Mouse (Mus musculus): ENCODE results near the gene Arfip2. TPM values are rescaled to one million over a fixed set of nuclear protein-coding genes. Genes with fewer than 3 reads are reported as not detected.
A peak's percentile ranks its signal among the peaks of the same experiment; 100 is the strongest.

Gene Arfip2
- total and polyA plus RNA-seq, 2 experiments from 2014 or later: 62.1 to 84.9 TPM

DNA sequence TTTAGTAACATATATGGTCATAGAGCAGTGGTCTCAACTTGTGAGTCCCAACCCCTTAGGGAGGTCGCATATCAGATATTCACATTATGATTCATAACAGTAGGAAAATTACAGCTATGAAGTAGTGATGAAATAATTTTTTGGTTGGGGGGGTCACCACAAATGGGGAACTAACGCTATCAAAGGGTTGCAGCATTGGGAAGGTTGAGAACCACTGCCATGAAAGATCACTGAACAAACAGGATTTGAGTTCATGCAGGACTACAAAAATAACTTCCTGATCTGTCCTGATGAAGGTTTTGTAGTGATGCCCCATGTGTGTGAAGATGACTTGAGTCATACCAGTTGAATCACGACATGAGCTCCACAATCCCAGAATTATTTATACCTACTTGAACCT is 31.7 kb downstream of the Arfip2 start:
- peaks cover 35% of the 10 kb centered on the region for H3K36me3 ChIP-seq (ENCODE audit: insufficient read depth, low read length)
- no peak overlapping the region for H3K4me2 ChIP-seq (ENCODE audit: low read depth, low read length, poor library complexity, severe bottlenecking)
- H3K4me3 ChIP-seq (ENCODE audit: low read depth, low read length): no peak overlapping the region
- no peak for TF ChIP-seq CTCF (IDR thresholded peaks at IDR 0.05)
- WGBS: 87% methylated on average over 3 of the region's 3 CpGs
- ATAC-seq (ENCODE audit: low FRiP score) (no peak), DNase-seq (ENCODE audit: low spot score) (no peak)
- H3K4me1 ChIP-seq (ENCODE audit: insufficient read depth, low read length): no peaks in the 10 kb centered on the region
- H3K27ac ChIP-seq (ENCODE audit: low read depth, low read length): no peak overlapping the region
- H3K9ac ChIP-seq (replicated peaks; ENCODE audit: low read length, poor library complexity, severe bottlenecking): no peak overlapping the region
- H3K27me3 ChIP-seq (ENCODE audit: insufficient read depth, low read length): no peaks in the 10 kb centered on the region
- no peaks in the 10 kb centered on the region for H3K9me3 ChIP-seq (ENCODE audit: low read length)

DNA sequence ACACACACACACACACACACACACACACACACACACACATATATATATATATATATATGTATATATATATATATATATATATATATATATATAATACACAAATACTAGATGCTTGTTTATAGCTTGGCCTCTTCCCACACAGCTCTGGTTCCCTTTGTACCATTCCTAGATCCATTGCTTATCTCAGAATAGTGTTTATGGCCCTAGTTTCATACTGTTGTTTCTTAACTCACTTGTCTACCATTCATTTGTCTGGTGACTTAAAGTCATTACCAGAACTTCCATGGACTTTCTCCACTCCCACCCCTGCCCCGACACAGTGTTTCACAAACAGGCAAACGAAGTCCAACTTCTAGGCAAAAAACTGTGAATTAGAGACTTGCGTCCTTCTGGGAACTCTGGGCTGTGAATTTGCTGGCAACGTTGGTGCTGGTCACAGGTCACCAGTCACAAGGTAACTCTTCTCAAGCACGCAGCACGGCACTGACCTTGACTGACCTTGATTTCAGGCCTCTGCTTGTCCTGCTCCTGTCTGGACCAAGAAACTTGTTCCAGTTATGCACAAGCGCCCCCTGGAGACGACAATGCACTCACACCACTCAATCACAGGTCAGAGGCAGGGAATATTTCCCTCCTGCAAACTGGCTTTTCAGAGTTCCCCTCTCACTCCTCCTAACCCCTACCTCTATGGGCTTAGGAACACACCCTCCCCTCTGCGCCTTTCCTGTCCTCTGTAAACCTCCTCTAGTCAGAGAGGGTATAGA is 37.2 kb downstream of the Arfip2 start:
- Histone ChIP-seq H3K27me3 (ENCODE audit: insufficient read depth, low read length) (no peaks in the 10 kb centered on the region), H3K36me3 (ENCODE audit: insufficient read depth, low read length) (no peaks in the 10 kb centered on the region), H3K4me3 (ENCODE audit: low read depth, low read length) (no peak overlapping the region), H3K9me3 (ENCODE audit: low read length) (no peaks in the 10 kb centered on the region), H3K9ac (replicated peaks; ENCODE audit: low read length, poor library complexity, severe bottlenecking) (no peak overlapping the region), H3K4me2 (ENCODE audit: low read depth, low read length, poor library complexity, severe bottlenecking) (no peak overlapping the region), H3K4me1 (ENCODE audit: insufficient read depth, low read length) (no peaks in the 10 kb centered on the region), H3K27ac (ENCODE audit: low read depth, low read length) (no peak overlapping the region)
- DNase-seq (ENCODE audit: low spot score) (peak; percentile 62), ATAC-seq (ENCODE audit: low FRiP score) (no peak)
- 36% methylated on average over 9 of the region's 9 CpGs for WGBS
- TF ChIP-seq CTCF (IDR thresholded peaks at IDR 0.05): peak; percentile 73

DNA sequence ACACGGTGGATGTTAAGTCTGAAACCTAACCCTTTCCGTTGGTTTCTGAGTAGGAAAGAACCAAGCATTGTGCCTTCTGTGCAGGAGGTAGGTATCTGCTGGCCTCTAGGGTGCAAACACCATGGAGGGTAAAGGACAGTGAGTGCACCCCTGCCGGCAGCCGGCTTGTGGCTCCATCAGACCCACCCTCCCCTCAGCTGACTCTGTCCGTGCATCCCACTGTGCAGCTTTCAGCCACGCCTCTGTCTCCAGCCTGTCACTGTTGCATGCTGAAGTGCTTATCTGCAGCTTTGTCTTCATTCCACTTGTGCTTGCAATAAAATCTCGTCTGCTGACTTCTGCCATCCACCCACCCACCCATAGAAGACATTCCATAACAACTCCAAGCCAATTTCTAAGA is 50.1 kb downstream of the Arfip2 start:
- Histone ChIP-seq H3K4me1 (ENCODE audit: insufficient read depth, low read length) (no peaks in the 10 kb centered on the region), H3K4me2 (ENCODE audit: low read depth, low read length, poor library complexity, severe bottlenecking) (no peak overlapping the region), H3K9me3 (ENCODE audit: low read length) (no peaks in the 10 kb centered on the region), H3K4me3 (ENCODE audit: low read depth, low read length) (no peak overlapping the region), H3K9ac (replicated peaks; ENCODE audit: low read length, poor library complexity, severe bottlenecking) (no peak overlapping the region), H3K36me3 (ENCODE audit: insufficient read depth, low read length) (no peaks in the 10 kb centered on the region), H3K27me3 (ENCODE audit: insufficient read depth, low read length) (no peaks in the 10 kb centered on the region), H3K27ac (ENCODE audit: low read depth, low read length) (no peak overlapping the region)
- TF ChIP-seq CTCF (IDR thresholded peaks at IDR 0.05): no peak
- ATAC-seq (ENCODE audit: low FRiP score): no peak
- no peak for DNase-seq (ENCODE audit: low spot score)
- WGBS: 17% methylated on average over 7 of the region's 7 CpGs

DNA sequence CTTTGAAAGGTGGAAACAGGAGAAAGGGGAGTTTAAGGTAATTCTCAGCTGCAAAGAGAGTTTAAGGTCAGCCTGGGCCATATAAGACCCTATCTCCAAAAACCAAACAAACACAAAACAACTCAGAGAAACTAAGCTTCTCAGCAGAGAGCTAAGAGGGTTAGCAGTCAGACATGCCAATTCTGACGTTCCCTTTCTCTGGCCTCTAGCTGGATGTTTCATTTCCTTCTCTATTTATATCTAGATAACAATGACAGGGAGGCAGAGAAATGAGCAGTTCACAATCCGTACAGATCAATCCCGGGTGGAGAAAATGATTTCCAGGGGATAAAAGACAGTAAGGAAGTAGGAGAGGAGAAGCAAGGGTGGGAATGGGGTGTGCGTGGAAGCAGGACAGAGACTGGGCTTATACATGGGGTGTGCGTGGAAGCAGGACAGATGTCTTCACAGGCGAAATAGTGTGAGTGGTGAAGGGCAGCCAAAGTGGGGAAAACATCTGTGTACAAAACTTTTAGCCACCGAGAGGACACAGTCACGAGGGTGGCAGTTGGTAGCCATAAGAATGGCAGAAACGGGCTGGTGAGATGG is 51.8 kb downstream of the Arfip2 start:
- no peaks in the 10 kb centered on the region for H3K36me3 ChIP-seq (ENCODE audit: insufficient read depth, low read length)
- no peak overlapping the region for H3K27ac ChIP-seq (ENCODE audit: low read depth, low read length)
- no peaks in the 10 kb centered on the region for H3K4me1 ChIP-seq (ENCODE audit: insufficient read depth, low read length)
- no peak for ATAC-seq (ENCODE audit: low FRiP score)
- no peaks in the 10 kb centered on the region for H3K27me3 ChIP-seq (ENCODE audit: insufficient read depth, low read length)
- no peak for DNase-seq (ENCODE audit: low spot score)
- no peaks in the 10 kb centered on the region for H3K9me3 ChIP-seq (ENCODE audit: low read length)
- H3K4me2 ChIP-seq (ENCODE audit: low read depth, low read length, poor library complexity, severe bottlenecking): no peak overlapping the region
- no peak overlapping the region for H3K4me3 ChIP-seq (ENCODE audit: low read depth, low read length)
- TF ChIP-seq CTCF (IDR thresholded peaks at IDR 0.05): no peak
- WGBS: 69% methylated on average over 9 of the region's 9 CpGs
- no peak overlapping the region for H3K9ac ChIP-seq (replicated peaks; ENCODE audit: low read length, poor library complexity, severe bottlenecking)

Other genes starting within 250 kb of the Arfip2 start
- 33.4 and 35.8 TPM in 2 replicates for gene Fam160a2, start 240.4 kb downstream of the Arfip2 start, total RNA-seq (2014; rRNA removed)
- 37.3 and 37.6 TPM in 2 replicates for gene Fam160a2, start 240.4 kb downstream of the Arfip2 start, polyA plus RNA-seq (2015; fragmentation: Nextera tagmentation; extraction: Ambion mirVana)
- gene Cnga4, start 235.8 kb downstream of the Arfip2 start, total RNA-seq (2014; rRNA removed): 0.49 TPM in 1 of 2 replicates, not detected in the other
- 0.21 and 0.26 TPM in 2 replicates for gene Cnga4, start 235.8 kb downstream of the Arfip2 start, polyA plus RNA-seq (2015; fragmentation: Nextera tagmentation; extraction: Ambion mirVana)
- gene Cckbr, start 214.7 kb downstream of the Arfip2 start, total RNA-seq (2014; rRNA removed): 9.9 and 12.0 TPM in 2 replicates
- 6.3 and 7.7 TPM in 2 replicates for gene Cckbr, start 214.7 kb downstream of the Arfip2 start, polyA plus RNA-seq (2015; fragmentation: Nextera tagmentation; extraction: Ambion mirVana)
- 24.8 and 33.5 TPM in 2 replicates for gene Cavin3, start 158.1 kb downstream of the Arfip2 start, total RNA-seq (2014; rRNA removed)
- 34.6 and 40.4 TPM in 2 replicates for gene Cavin3, start 158.1 kb downstream of the Arfip2 start, polyA plus RNA-seq (2015; fragmentation: Nextera tagmentation; extraction: Ambion mirVana)
- gene Smpd1, start 86.1 kb downstream of the Arfip2 start, total RNA-seq (2014; rRNA removed): 162 and 182 TPM in 2 replicates
- 115 and 127 TPM in 2 replicates for gene Smpd1, start 86.1 kb downstream of the Arfip2 start, polyA plus RNA-seq (2015; fragmentation: Nextera tagmentation; extraction: Ambion mirVana)
- gene Apbb1, start 58.8 kb downstream of the Arfip2 start, total RNA-seq (2014; rRNA removed): 391 and 571 TPM in 2 replicates
- gene Apbb1, start 58.8 kb downstream of the Arfip2 start, polyA plus RNA-seq (2015; fragmentation: Nextera tagmentation; extraction: Ambion mirVana): 341 and 372 TPM in 2 replicates
- gene Hpx, start 40.3 kb downstream of the Arfip2 start, total RNA-seq (2014; rRNA removed): not detected in 2 replicates
- 0.20 TPM in 1 of 2 replicates, not detected in the other for gene Hpx, start 40.3 kb downstream of the Arfip2 start, polyA plus RNA-seq (2015; fragmentation: Nextera tagmentation; extraction: Ambion mirVana)
- gene Trim3, start 6.8 kb downstream of the Arfip2 start, total RNA-seq (2014; rRNA removed): 164 and 171 TPM in 2 replicates
- 108 and 109 TPM in 2 replicates for gene Trim3, start 6.8 kb downstream of the Arfip2 start, polyA plus RNA-seq (2015; fragmentation: Nextera tagmentation; extraction: Ambion mirVana)
- gene Timm10b, start 360 bp downstream of the Arfip2 start, total RNA-seq (2014; rRNA removed): 36.4 and 107 TPM in 2 replicates
- 170 and 179 TPM in 2 replicates for gene Timm10b, start 360 bp downstream of the Arfip2 start, polyA plus RNA-seq (2015; fragmentation: Nextera tagmentation; extraction: Ambion mirVana)
- 55.3 and 65.6 TPM in 2 replicates for gene Gm45799, start 136 bp upstream of the Arfip2 start, total RNA-seq (2014; rRNA removed)
- gene Gm45799, start 136 bp upstream of the Arfip2 start, polyA plus RNA-seq (2015; fragmentation: Nextera tagmentation; extraction: Ambion mirVana): 11.3 and 23.7 TPM in 2 replicates
- 3.8 and 5.2 TPM in 2 replicates for gene Dnhd1, start 10.4 kb upstream of the Arfip2 start, total RNA-seq (2014; rRNA removed)
- gene Dnhd1, start 10.4 kb upstream of the Arfip2 start, polyA plus RNA-seq (2015; fragmentation: Nextera tagmentation; extraction: Ambion mirVana): 1.8 and 1.9 TPM in 2 replicates
- gene Ilk, start 96.2 kb upstream of the Arfip2 start, total RNA-seq (2014; rRNA removed): 122 and 130 TPM in 2 replicates
- 139 and 154 TPM in 2 replicates for gene Ilk, start 96.2 kb upstream of the Arfip2 start, polyA plus RNA-seq (2015; fragmentation: Nextera tagmentation; extraction: Ambion mirVana)
- 19.1 and 29.3 TPM in 2 replicates for gene Rrp8, start 97.0 kb upstream of the Arfip2 start, total RNA-seq (2014; rRNA removed)
- gene Rrp8, start 97.0 kb upstream of the Arfip2 start, polyA plus RNA-seq (2015; fragmentation: Nextera tagmentation; extraction: Ambion mirVana): 16.1 and 19.4 TPM in 2 replicates
- 65.7 and 87.1 TPM in 2 replicates for gene Taf10, start 103.9 kb upstream of the Arfip2 start, total RNA-seq (2014; rRNA removed)
- gene Taf10, start 103.9 kb upstream of the Arfip2 start, polyA plus RNA-seq (2015; fragmentation: Nextera tagmentation; extraction: Ambion mirVana): 91.2 and 102 TPM in 2 replicates
- 38.3 and 66.8 TPM in 2 replicates for gene Tpp1, start 111.8 kb upstream of the Arfip2 start, total RNA-seq (2014; rRNA removed)
- 41.3 and 42.2 TPM in 2 replicates for gene Tpp1, start 111.8 kb upstream of the Arfip2 start, polyA plus RNA-seq (2015; fragmentation: Nextera tagmentation; extraction: Ambion mirVana)
- gene Dchs1, start 147.2 kb upstream of the Arfip2 start, total RNA-seq (2014; rRNA removed): 101 and 105 TPM in 2 replicates
- 7.0 and 7.5 TPM in 2 replicates for gene Dchs1, start 147.2 kb upstream of the Arfip2 start, polyA plus RNA-seq (2015; fragmentation: Nextera tagmentation; extraction: Ambion mirVana)
- 16.6 and 18.6 TPM in 2 replicates for gene Mrpl17, start 170.7 kb upstream of the Arfip2 start, total RNA-seq (2014; rRNA removed)
- gene Mrpl17, start 170.7 kb upstream of the Arfip2 start, polyA plus RNA-seq (2015; fragmentation: Nextera tagmentation; extraction: Ambion mirVana): 173 and 192 TPM in 2 replicates